Mouse (Mus musculus) heart, postnatal 0 days (tissue): ENCODE results near the gene Cadm2.

Experiments
- CTCF ChIP-seq: IDR thresholded peaks from 2 replicates; pipeline ENCODE4 v1.5.1; 2016; ENCODE audit warnings: antibody characterized with exemption, control low read depth, low read depth
- EP300 ChIP-seq: IDR thresholded peaks from 2 replicates; pipeline ENCODE4 v1.6.1; 2016; ENCODE audit warnings: antibody characterized with exemption, low read depth

DNA sequence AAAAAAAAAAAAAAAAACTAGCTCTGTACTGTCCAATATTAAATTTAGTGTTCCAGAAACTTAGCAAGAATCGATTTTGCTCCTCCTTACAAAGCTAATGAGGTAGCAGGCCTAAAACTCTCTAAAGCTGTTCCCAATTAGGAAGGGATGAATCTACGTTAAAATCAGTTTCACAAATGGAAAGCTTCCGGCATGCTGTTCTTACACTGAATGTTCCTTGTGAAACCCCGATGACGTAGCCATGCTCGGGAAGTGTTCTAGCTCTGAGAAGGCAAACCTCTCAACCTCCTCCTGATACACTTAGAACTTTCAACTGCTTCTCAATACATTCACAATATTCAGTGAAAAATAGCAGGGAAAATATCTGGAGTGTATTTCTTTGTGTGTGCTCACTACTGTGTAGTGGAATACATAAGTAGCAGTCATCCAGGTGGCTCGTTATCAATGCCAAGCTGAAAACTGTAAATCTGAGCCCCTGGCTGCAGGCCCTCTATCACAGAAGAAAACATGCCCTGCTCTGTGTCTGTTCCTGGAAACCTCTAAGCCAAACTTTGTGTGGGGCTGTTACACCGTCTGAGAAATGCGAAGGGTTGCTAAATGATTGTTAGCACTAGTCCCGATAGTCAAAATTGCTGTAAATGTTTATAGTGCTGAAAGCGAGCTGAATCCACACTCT lies 41.7 kb downstream of the Cadm2 start:
- TF ChIP-seq CTCF (no peak), EP300 (no peak)
